21 mouse cellular contexts compared by ENCODE assay signal in the genomic region with DNA sequence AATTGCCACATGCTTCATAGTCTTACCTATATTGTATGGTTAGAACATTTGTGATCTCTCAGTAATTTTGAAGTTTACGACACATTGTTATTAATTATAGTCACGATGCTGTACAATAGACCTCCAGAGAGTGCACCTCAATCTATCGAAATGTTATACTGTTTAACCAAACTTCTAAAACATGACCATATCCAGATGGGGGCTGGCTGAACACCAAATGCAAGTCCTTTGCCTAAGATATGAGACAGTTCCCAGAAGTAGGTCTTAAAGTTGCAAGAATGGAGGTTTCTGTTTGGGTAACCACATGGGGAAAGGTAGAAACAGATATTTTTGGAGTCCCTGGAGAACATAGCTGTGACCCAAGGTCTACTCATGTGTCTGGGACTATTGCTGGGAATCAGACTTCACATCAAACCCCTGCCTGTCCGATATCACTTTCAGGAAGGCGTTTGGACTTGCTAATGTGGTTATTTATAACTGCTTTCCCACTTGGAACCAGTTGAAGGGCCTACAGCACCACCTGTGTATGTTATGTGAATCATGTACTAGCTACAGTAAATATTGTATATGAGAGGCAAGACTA.
DNase-seq lines count a peak whose midpoint lies in the region; ATAC-seq lines count a peak whose summit lies in the region.
"Had no signal": no experiment of that assay in that cellular context is flagged by ENCODE, and none has a peak within 500 bp of the region (broad histone marks: within the 10 kb centered on the region; RNA-seq: fewer than 3 reads in every experiment).

No protein-coding gene starts in this region.

- peak; percentile 27 for DNase-seq in gastrocnemius, postnatal 25 days
- no peak for DNase-seq in gastrocnemius, postnatal 36 days
- DNase-seq in heart, postnatal 10 days, result no peak
- DNase-seq in NIH3T3 (ENCODE audit: low read depth), result peak; percentile 56
- DNase-seq in skeletal muscle tissue, adult 2 months (ENCODE audit: low read depth, low spot score), result peak; percentile 83
- DNase-seq: adrenal gland, adult 2 months; adrenal gland, postnatal 25 days; cerebellum, adult 18-20 months; cerebellum, adult 9-11 months; cerebellum, postnatal 36 days; gastrocnemius, postnatal 10 days; heart, postnatal 36 days; kidney, adult 11 months; kidney, adult 9 months had no signal

- no peak for ATAC-seq in heart, embryonic 15.5 days (replicated peaks; ENCODE audit: insufficient number of reproducible peaks, insufficient read depth, low FRiP score, low read depth)
- ATAC-seq: forebrain, embryonic 14.5 days; hindbrain, embryonic 16.5 days had no signal

- H3K4me2 ChIP-seq in heart, embryonic 15.5 days, result no peak overlapping the region
- H3K4me2 ChIP-seq: hindbrain, embryonic 12.5 days had no signal

- H3K4me1 ChIP-seq in heart, embryonic 15.5 days (replicated peaks), result peaks cover 6% of the 10 kb centered on the region
- H3K4me1 ChIP-seq: embryonic facial prominence, embryonic 10.5 days; hindbrain, embryonic 12.5 days had no signal

- no peak overlapping the region for H3K9ac ChIP-seq in heart, embryonic 15.5 days
- H3K9ac ChIP-seq: hindbrain, embryonic 12.5 days had no signal

- H3K9me3 ChIP-seq in heart, embryonic 15.5 days (replicated peaks), result no peaks in the 10 kb centered on the region
- H3K9me3 ChIP-seq: embryonic facial prominence, embryonic 10.5 days; forebrain, embryonic 10.5 days; hindbrain, embryonic 12.5 days had no signal

- no peaks in the 10 kb centered on the region for H3K27me3 ChIP-seq in heart, embryonic 15.5 days
- H3K27me3 ChIP-seq: CH12.LX; hindbrain, embryonic 12.5 days had no signal

- H3K36me3 ChIP-seq in heart, embryonic 15.5 days, result no peaks in the 10 kb centered on the region
- H3K36me3 ChIP-seq: embryonic facial prominence, embryonic 10.5 days; forebrain, embryonic 10.5 days; hindbrain, embryonic 12.5 days had no signal

- H3K27ac ChIP-seq in heart, embryonic 15.5 days, result peak overlapping the region; percentile 11; the same call in 1 of the 2 replicates
- H3K27ac ChIP-seq: embryonic facial prominence, embryonic 10.5 days; forebrain, embryonic 10.5 days; hindbrain, embryonic 12.5 days had no signal

- H3K4me3 ChIP-seq in heart, embryonic 15.5 days, result no peak overlapping the region
- H3K4me3 ChIP-seq: embryonic facial prominence, embryonic 10.5 days; forebrain, embryonic 10.5 days; hindbrain, embryonic 12.5 days had no signal

- 63% methylated on average over 5 of the region's 5 CpGs for WGBS in heart, embryonic 15.5 days

- intact Hi-C loops in gastrocnemius, postnatal 36 days (cut with DNase I), result no loop called here
- intact Hi-C loops in heart, postnatal 10 days (cut with DNase I), result no loop called here

Comparison
In these comparisons a context has a peak if more than half of its experiments do, and no peak if none do; other contexts are left out.
1. DNase-seq: peak in gastrocnemius, postnatal 25 days (single experiment), NIH3T3 (single experiment) and skeletal muscle tissue, adult 2 months (single experiment); none in gastrocnemius, postnatal 36 days (0 of 2) and heart, postnatal 10 days (0 of 2).